Mouse (Mus musculus): ENCODE measurements around the gene Acoxl. TPM values are rescaled to one million over a fixed set of nuclear protein-coding genes. Genes with fewer than 3 reads are reported as not detected.
A peak's percentile ranks its signal among the peaks of the same experiment; 100 is the strongest.
"Not testable (repeated sequence)": the region's sequence is repeated elsewhere in the genome, so short reads cannot be mapped to it uniquely, and the experiment has no call there.

Acoxl gene
- polyA plus RNA-seq, 1 experiment from 2014 or later, result 0.09 TPM

DNA sequence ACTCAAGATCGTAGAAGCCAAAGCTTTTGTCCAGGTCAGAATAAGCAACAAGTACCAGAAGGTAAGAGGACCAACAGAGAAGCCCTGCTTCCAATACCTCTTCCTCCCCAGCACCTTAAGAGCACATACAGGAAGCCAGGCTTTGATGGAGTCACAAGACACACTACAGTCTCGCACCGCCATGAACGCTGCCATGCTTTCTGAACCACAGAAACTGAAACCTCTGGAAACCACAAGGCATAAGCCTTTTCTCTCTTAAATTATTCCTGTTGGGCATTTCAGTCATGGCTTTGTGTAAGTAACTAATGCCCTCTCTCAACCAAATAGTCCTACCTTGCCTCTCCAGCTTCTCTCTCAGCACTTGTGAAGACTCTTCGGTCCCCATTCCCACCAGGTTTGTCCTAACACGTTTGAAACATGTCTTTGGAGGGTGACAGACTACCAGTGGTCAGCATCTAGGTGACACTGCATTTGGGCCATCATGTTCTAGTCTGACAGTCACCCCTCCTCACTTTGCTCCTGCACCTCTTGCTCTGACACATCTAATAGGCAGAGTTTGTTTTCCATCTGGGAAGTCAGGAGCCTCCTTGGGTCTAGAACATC is 251.7 kb downstream of the Acoxl start:
- WGBS, result 87% methylated on average over 6 of the region's 6 CpGs
- H3K36me3 ChIP-seq (ENCODE audit: control insufficient read depth, insufficient read depth, low read length), result no peaks in the 10 kb centered on the region
- no peak overlapping the region for H3K27ac ChIP-seq (ENCODE audit: low read depth, low read length)

DNA sequence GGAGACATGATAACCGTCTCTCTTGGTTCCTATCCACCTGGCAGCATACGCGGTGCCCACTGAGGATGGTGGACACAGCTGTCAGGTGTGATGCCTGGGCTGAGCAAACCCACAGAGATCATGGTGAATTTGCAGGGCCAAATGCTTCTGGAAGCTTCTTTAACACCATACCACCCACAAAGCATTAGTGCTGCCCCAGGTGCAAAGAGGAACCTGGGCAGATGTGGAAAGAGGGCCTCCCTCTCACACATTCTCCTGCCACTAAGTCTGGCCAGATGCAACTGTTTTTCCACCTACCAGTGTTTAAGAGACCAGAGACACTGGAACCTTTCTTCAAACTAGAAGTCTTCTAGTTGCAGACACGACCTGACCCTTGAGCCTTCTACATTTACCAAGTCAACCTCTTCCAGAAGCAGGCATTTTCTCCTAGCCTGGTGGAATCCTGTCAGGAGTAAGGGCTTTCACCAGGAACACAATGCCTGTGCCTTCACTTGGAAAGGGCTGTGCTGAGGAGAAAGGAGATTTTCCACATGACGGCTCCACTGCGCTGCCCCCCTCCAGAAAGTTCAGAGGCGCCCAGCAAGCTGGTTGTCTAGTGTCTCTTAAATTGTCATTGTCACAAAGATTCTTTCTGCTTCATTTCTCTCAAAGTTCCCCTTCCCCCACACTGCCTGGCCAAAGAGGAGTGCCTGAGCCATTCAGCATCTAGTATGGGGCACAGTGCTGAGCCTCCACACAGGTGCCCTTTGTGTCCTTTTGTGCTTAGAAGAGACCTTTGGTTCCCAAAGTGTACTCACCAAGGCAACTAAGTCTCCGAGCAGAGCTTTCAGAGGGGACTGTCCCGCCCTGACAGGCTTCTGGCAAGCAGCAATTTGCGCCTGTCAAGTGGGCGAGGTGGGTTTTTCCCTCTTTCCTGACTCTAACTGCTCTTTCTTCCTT is 253.0 kb downstream of the Acoxl start:
- Histone ChIP-seq H3K9ac (ENCODE audit: low read length) (no peak overlapping the region), H3K4me2 (ENCODE audit: low read depth) (no peak overlapping the region), H3K4me1 (ENCODE audit: control insufficient read depth, insufficient read depth, low read length) (peaks cover 9% of the 10 kb centered on the region; the same call in 1 of the 2 replicates), H3K36me3 (ENCODE audit: control insufficient read depth, insufficient read depth, low read length) (no peaks in the 10 kb centered on the region), H3K9me3 (ENCODE audit: control insufficient read depth, low read length) (no peaks in the 10 kb centered on the region), H3K27me3 (ENCODE audit: control insufficient read depth, insufficient read depth, low read length) (no peaks in the 10 kb centered on the region), H3K4me3 (ENCODE audit: low read depth, low read length) (no peak overlapping the region), H3K27ac (ENCODE audit: low read depth, low read length) (no peak overlapping the region)
- 0 out of 2 replicates have a peak, but pooled peaks have one; percentile 50 for ATAC-seq (ENCODE audit: insufficient read depth, low FRiP score, low TSS enrichment)
- 58% methylated on average over 11 of the region's 11 CpGs for WGBS
- peak; percentile 41 for DNase-seq (ENCODE audit: low spot score)

More for the DNA sequence above, 251.7 kb downstream of the Acoxl start:
- no peak overlapping the region for H3K4me3 ChIP-seq (ENCODE audit: low read depth, low read length)
- no peaks in the 10 kb centered on the region for H3K9me3 ChIP-seq (ENCODE audit: control insufficient read depth, low read length)
- DNase-seq (ENCODE audit: low spot score) (no peak), ATAC-seq (ENCODE audit: insufficient read depth, low FRiP score, low TSS enrichment) (no peak)
- H3K9ac ChIP-seq (ENCODE audit: low read length), result no peak overlapping the region
- H3K27me3 ChIP-seq (ENCODE audit: control insufficient read depth, insufficient read depth, low read length), result no peaks in the 10 kb centered on the region
- H3K4me1 ChIP-seq (ENCODE audit: control insufficient read depth, insufficient read depth, low read length), result peaks cover 9% of the 10 kb centered on the region; the same call in 1 of the 2 replicates
- H3K4me2 ChIP-seq (ENCODE audit: low read depth), result no peak overlapping the region

DNA sequence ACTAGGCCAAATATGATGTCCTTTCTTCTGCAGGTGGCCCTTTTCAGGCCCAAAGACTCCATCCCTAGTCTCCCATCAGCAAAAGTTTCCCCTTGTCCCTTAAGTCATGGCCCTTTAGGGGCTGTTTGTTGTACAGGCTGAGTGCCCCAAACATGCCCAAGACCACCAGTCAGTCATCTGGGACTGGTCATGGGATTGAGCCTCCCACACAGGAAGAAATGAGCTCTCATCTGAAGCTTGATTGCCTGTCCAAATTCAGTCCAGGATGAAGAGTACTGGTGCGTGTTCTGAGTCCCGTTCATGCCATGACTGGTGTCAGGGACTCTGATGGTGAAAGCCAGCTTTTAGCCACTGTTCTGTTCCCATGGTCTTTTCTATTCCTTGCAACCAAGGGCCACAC is 253.8 kb downstream of the Acoxl start:
- H3K4me3 ChIP-seq (ENCODE audit: low read depth, low read length), result no peak overlapping the region
- no peak overlapping the region for H3K4me2 ChIP-seq (ENCODE audit: low read depth)
- H3K4me1 ChIP-seq (ENCODE audit: control insufficient read depth, insufficient read depth, low read length), result peaks cover 9% of the 10 kb centered on the region; the same call in 1 of the 2 replicates
- 87% methylated on average over 2 of the region's 2 CpGs for WGBS
- H3K9me3 ChIP-seq (ENCODE audit: control insufficient read depth, low read length), result no peaks in the 10 kb centered on the region
- no peak overlapping the region for H3K9ac ChIP-seq (ENCODE audit: low read length)
- DNase-seq (ENCODE audit: low spot score) (no peak), ATAC-seq (ENCODE audit: insufficient read depth, low FRiP score, low TSS enrichment) (no peak)
- no peaks in the 10 kb centered on the region for H3K27me3 ChIP-seq (ENCODE audit: control insufficient read depth, insufficient read depth, low read length)
- no peak overlapping the region for H3K27ac ChIP-seq (ENCODE audit: low read depth, low read length)
- H3K36me3 ChIP-seq (ENCODE audit: control insufficient read depth, insufficient read depth, low read length), result no peaks in the 10 kb centered on the region

DNA sequence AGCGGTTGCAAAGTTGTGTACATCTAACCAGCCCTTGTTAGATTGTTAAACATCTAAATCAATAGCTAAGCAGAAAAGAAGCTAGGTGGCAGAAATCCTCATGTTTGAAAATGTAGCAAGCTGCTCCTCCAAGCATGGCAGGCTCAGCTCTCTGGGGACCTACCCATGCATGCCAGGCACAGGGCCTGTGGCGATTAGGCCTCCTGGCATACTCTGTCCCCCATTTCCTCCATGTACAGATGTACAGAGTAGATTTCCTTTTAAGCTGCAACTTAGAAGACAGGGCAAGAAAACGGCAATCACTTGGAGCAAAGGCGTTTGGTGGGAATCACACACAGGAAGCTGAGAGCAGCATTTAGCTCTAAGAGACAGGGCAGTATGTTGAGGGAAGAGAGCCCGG is 255.5 kb downstream of the Acoxl start:
- H3K9me3 ChIP-seq (ENCODE audit: control insufficient read depth, low read length), result no peaks in the 10 kb centered on the region
- no peak overlapping the region for H3K9ac ChIP-seq (ENCODE audit: low read length)
- H3K4me3 ChIP-seq (ENCODE audit: low read depth, low read length), result no peak overlapping the region
- no peaks in the 10 kb centered on the region for H3K36me3 ChIP-seq (ENCODE audit: control insufficient read depth, insufficient read depth, low read length)
- ATAC-seq (ENCODE audit: insufficient read depth, low FRiP score, low TSS enrichment), result no peak
- no peak for DNase-seq (ENCODE audit: low spot score)
- H3K4me2 ChIP-seq (ENCODE audit: low read depth), result no peak overlapping the region
- H3K27me3 ChIP-seq (ENCODE audit: control insufficient read depth, insufficient read depth, low read length), result no peaks in the 10 kb centered on the region
- peaks cover 9% of the 10 kb centered on the region; the same call in 1 of the 2 replicates for H3K4me1 ChIP-seq (ENCODE audit: control insufficient read depth, insufficient read depth, low read length)
- no peak overlapping the region for H3K27ac ChIP-seq (ENCODE audit: low read depth, low read length)
- 77% methylated on average over 5 of the region's 5 CpGs for WGBS

DNA sequence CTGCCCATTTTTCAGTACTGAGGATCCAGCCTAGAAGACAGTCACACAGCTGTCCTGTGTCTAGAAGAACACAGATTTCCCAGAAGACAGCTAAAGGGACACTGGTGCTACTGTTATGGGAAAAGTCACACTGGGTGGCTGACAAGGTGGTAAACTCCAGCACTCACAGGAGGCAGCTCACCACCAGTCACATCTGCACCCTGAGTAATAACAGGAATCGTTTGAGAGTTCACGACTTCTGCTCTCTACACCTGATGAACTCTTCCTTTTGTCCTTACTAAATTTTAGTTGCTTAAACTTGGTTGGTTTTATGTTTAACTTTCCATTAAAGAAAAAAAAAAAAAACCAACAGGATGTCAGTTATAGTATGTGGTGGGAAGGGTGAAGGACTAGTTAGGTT is 255.9 kb downstream of the Acoxl start:
- no peak for ATAC-seq (ENCODE audit: insufficient read depth, low FRiP score, low TSS enrichment)
- Histone ChIP-seq H3K9me3 (ENCODE audit: control insufficient read depth, low read length) (no peaks in the 10 kb centered on the region), H3K27ac (ENCODE audit: low read depth, low read length) (no peak overlapping the region), H3K36me3 (ENCODE audit: control insufficient read depth, insufficient read depth, low read length) (no peaks in the 10 kb centered on the region), H3K4me1 (ENCODE audit: control insufficient read depth, insufficient read depth, low read length) (peaks cover 9% of the 10 kb centered on the region; the same call in 1 of the 2 replicates), H3K9ac (ENCODE audit: low read length) (no peak overlapping the region), H3K4me2 (ENCODE audit: low read depth) (no peak overlapping the region), H3K4me3 (ENCODE audit: low read depth, low read length) (no peak overlapping the region), H3K27me3 (ENCODE audit: control insufficient read depth, insufficient read depth, low read length) (no peaks in the 10 kb centered on the region)
- DNase-seq (ENCODE audit: low spot score), result no peak
- WGBS, result 69% methylated on average over 2 of the region's 2 CpGs

DNA sequence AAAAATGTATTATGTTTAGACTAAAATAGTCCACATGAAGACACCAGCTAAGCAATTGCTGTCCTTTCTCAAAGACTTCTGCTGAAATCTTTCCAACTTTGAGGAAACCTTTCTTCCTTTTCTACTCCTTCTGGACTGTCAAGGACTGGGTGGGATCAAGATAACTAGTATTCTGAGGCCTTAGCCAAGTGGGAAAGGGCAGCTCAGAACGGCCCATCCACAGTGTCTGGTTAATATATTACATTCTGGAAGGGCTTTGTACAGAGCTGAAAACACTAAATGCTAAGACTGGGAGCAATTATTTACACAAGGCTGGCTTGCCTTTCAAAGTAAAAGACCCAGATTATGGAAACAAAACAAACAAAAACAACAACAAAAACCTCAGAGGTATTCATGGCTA is 256.6 kb downstream of the Acoxl start:
- no peak for DNase-seq (ENCODE audit: low spot score)
- 24% methylated on average over 1 of the region's 1 CpGs for WGBS
- no peaks in the 10 kb centered on the region for H3K36me3 ChIP-seq (ENCODE audit: control insufficient read depth, insufficient read depth, low read length)

DNA sequence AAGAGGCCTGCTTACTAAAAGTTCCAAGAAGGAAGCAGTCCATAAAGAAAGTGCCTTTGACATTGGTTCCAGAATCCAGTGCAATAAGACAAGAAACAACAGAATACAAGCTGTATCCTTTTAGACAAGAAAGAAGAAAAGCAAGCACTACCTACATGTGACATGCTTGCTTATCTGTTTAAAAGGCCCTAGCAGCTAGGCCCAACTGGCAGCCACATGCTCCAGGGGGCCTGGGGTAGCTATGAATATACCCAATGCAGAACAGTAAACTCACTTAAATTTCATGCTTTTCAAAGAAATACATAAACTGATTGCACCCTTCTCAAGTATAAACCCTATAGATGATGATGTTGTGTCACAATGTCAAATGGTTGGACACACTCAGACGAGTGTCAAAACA is 257.4 kb downstream of the Acoxl start:
- ATAC-seq (ENCODE audit: insufficient read depth, low FRiP score, low TSS enrichment) (no peak), DNase-seq (ENCODE audit: low spot score) (no peak)
- 90% methylated on average over 1 of the region's 1 CpGs for WGBS
- Histone ChIP-seq H3K9ac (ENCODE audit: low read length) (no peak overlapping the region), H3K4me1 (ENCODE audit: control insufficient read depth, insufficient read depth, low read length) (peaks cover 9% of the 10 kb centered on the region; the same call in 1 of the 2 replicates), H3K36me3 (ENCODE audit: control insufficient read depth, insufficient read depth, low read length) (no peaks in the 10 kb centered on the region), H3K4me2 (ENCODE audit: low read depth) (no peak overlapping the region), H3K9me3 (ENCODE audit: control insufficient read depth, low read length) (no peaks in the 10 kb centered on the region), H3K4me3 (ENCODE audit: low read depth, low read length) (no peak overlapping the region), H3K27ac (ENCODE audit: low read depth, low read length) (no peak overlapping the region), H3K27me3 (ENCODE audit: control insufficient read depth, insufficient read depth, low read length) (no peaks in the 10 kb centered on the region)

More for the DNA sequence above, 256.6 kb downstream of the Acoxl start:
- ATAC-seq (ENCODE audit: insufficient read depth, low FRiP score, low TSS enrichment), result no peak
- Histone ChIP-seq H3K4me3 (ENCODE audit: low read depth, low read length) (no peak overlapping the region), H3K4me2 (ENCODE audit: low read depth) (no peak overlapping the region), H3K27ac (ENCODE audit: low read depth, low read length) (no peak overlapping the region), H3K9ac (ENCODE audit: low read length) (no peak overlapping the region), H3K9me3 (ENCODE audit: control insufficient read depth, low read length) (no peaks in the 10 kb centered on the region), H3K4me1 (ENCODE audit: control insufficient read depth, insufficient read depth, low read length) (peaks cover 9% of the 10 kb centered on the region; the same call in 1 of the 2 replicates), H3K27me3 (ENCODE audit: control insufficient read depth, insufficient read depth, low read length) (no peaks in the 10 kb centered on the region)

DNA sequence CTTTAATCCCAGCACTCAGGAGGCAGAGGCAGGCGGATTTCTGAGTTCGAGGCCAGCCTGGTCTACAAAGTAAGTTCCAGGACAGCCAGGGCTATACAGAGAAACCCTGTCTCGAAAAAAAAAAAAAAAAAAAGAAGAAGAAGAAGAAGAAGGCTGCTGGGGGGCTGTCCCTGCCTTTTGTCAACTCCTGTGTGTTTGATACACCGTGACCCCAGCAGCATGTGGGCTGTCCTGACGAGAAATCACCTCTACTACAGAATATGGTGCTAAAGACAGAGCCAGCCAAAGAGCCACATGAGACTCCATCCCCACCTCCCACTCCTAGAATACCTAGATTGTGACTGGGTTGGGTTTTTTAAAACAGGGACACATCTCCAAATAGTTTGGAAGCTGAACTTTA is 259.4 kb downstream of the Acoxl start:
- not testable (repeated sequence) for H3K9ac ChIP-seq (ENCODE audit: low read length); H3K9me3 ChIP-seq (ENCODE audit: control insufficient read depth, low read length); H3K4me3 ChIP-seq (ENCODE audit: low read depth, low read length); H3K27ac ChIP-seq (ENCODE audit: low read depth, low read length); H3K36me3 ChIP-seq (ENCODE audit: control insufficient read depth, insufficient read depth, low read length); H3K27me3 ChIP-seq (ENCODE audit: control insufficient read depth, insufficient read depth, low read length); DNase-seq (ENCODE audit: low spot score); H3K4me2 ChIP-seq (ENCODE audit: low read depth); H3K4me1 ChIP-seq (ENCODE audit: control insufficient read depth, insufficient read depth, low read length); ATAC-seq (ENCODE audit: insufficient read depth, low FRiP score, low TSS enrichment)
- 80% methylated on average over 5 of the region's 5 CpGs for WGBS
